Mouse (Mus musculus) hindbrain, embryonic 15.5 days (tissue): Measurements from ENCODE around the gene Slc18a3. TPM values are rescaled to one million over a fixed set of nuclear protein-coding genes. Genes with fewer than 3 reads are reported as not detected.

Source experiments
- ATAC-seq: fragments of 200-750 bp; cut with Nextera tagmentation; 2 replicates; pipeline ENCODE4 v1.8.0; 2017; ENCODE audit warnings: low read depth, moderate number of reproducible peaks, moderate TSS enrichment; ENCODE audit not compliant: low FRiP score
- H3K27ac ChIP-seq: fragments of 300-500 bp; sonication (generic); replicated peaks from 2 replicates; pipeline ENCODE4 v1.5.1; 2015; ENCODE audit warnings: mild to moderate bottlenecking, inconsistent platforms
- H3K27me3 ChIP-seq: fragments of 300-500 bp; sonication (generic); 2 replicates; pipeline ENCODE4 v1.6.1; 2015; ENCODE audit warnings: control low read depth, inconsistent platforms
- H3K36me3 ChIP-seq: fragments of 300-500 bp; sonication (generic); 2 replicates; pipeline ENCODE4 v1.6.1; 2015; ENCODE audit warnings: control low read depth, inconsistent platforms
- H3K4me1 ChIP-seq: fragments of 300-500 bp; sonication (generic); replicated peaks from 2 replicates; pipeline ENCODE4 v1.6.1; 2015; ENCODE audit warnings: control low read depth, inconsistent platforms
- H3K4me2 ChIP-seq: fragments of 300-500 bp; sonication (generic); 2 replicates; pipeline ENCODE4 v1.6.1; 2015; ENCODE audit warnings: moderate library complexity, mild to moderate bottlenecking, inconsistent platforms
- H3K4me3 ChIP-seq: fragments of 300-500 bp; sonication (generic); 2 replicates; pipeline ENCODE4 v1.5.1; 2015; ENCODE audit warnings: mild to moderate bottlenecking, inconsistent platforms
- H3K9ac ChIP-seq: fragments of 300-500 bp; sonication (generic); 2 replicates; pipeline ENCODE4 v1.6.1; 2015; ENCODE audit warnings: inconsistent platforms
- H3K9me3 ChIP-seq: fragments of 300-500 bp; sonication (generic); 2 replicates; pipeline ENCODE4 v1.6.1; 2016; ENCODE audit warnings: control low read depth, inconsistent platforms
- WGBS: fragments of 180-500 bp; shearing (Covaris S2); methylation state at CpG from one replicate; pipeline ENCODE4 v1.1.7; 2015; 5-methylcytosine and 5-hydroxymethylcytosine counted together
- polyA plus RNA-seq: library from polyadenylated mRNA; unstranded; fragments of >200 nt; fragmentation: Nextera tagmentation; extraction: Ambion mirVana; gene quantifications from 2 replicates; pipeline ENCODE4 v1.2.1, GENCODE M21; 2015

Gene Slc18a3
- polyA plus RNA-seq, 1 experiment from 2014 or later = 18.5 TPM

DNA sequence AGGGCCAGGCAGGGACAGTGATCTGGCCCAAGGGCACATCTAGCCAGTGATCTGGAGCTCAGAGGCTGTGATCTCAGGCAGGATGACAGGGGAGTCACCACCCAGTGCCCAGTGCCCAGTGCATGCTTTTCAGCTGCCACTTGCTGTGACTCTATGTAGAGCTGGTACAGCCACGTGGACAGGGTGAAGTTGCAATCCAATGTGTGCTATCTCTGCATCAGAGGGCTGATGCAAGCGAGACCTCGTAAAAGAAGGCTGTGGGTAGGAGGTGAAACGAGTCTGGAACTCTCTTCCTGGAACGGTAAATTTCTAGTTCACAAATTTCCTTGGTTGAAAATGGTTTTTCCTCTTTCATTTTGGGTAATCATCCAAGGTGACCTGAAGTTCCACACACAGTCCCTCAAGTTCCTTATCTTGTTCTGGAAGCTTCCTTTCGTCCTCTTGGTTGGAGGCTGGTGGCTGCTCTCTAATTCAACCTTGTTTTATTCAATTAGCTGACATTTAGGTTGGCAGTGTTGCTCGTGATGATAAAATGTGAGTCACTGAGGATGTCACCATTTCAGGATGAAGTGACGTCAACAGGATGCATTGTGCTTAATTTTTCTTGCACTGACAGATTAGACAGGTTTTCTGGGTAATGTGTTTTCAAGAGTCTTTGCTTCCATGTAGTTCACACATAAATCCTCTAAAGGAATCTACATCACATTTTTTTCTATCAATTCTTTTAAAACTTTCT lies 31.6 kb upstream of the Slc18a3 start:
- Histone ChIP-seq H3K9me3 (no peaks in the 10 kb centered on the region), H3K4me2 (no peak overlapping the region), H3K36me3 (no peaks in the 10 kb centered on the region), H3K4me1 (peaks cover 4% of the 10 kb centered on the region; the same call in 1 of the 2 replicates), H3K4me3 (no peak overlapping the region), H3K27ac (no peak overlapping the region), H3K9ac (no peak overlapping the region), H3K27me3 (no peaks in the 10 kb centered on the region)
- no peak for ATAC-seq
- 79% methylated on average over 8 of the region's 8 CpGs for WGBS

DNA sequence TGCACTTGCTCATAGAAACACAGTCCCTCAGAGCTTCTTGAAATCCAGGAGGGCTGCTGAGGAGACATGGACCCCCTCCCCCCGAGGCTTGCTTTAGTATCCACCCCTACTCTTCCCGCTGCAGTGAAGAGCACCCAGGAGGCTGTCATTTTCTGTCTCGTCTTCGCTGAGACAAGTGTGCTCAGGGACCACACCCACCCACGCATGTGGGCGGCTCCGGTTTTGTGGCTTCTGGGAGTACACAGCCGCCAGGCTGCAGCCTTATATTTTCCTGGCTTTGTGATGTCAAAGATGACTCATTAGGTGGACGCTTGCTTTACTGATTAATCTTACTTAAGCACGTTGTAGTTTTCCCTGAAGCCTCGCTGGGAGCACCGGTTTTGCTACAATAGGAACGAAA lies 27.9 kb upstream of the Slc18a3 start:
- no peaks in the 10 kb centered on the region for H3K36me3 ChIP-seq
- H3K4me3 ChIP-seq = peak overlapping the region; percentile 37
- no peak overlapping the region for H3K27ac ChIP-seq
- H3K9me3 ChIP-seq = no peaks in the 10 kb centered on the region
- ATAC-seq = no peak
- peak overlapping the region; percentile 43 for H3K9ac ChIP-seq
- WGBS = 14% methylated on average over 13 of the region's 13 CpGs
- peaks cover 4% of the 10 kb centered on the region; the same call in 1 of the 2 replicates for H3K4me1 ChIP-seq
- peak overlapping the region; percentile 72 for H3K4me2 ChIP-seq
- no peaks in the 10 kb centered on the region for H3K27me3 ChIP-seq

DNA sequence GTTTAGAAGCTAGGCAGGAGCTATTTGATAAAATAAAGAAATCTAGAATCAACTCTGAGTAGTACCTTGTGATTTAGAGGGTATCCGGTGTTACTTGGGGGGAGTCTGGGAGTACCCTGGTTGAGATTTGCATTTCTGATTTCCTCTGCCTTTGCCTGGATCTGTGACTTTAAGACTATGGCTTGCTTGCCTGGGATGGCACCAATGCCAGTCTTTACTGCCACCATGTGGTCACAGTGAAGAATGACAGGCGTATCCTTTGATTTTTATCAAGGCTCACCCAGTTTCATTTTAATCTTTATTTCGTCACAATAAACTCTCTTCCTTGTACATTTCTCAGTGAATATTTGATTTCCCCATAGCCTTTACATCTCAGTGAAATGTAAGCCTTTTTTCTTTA lies 17.4 kb upstream of the Slc18a3 start:
- Histone ChIP-seq H3K9ac (no peak overlapping the region), H3K4me1 (no peaks in the 10 kb centered on the region), H3K4me3 (no peak overlapping the region), H3K36me3 (no peaks in the 10 kb centered on the region), H3K27ac (no peak overlapping the region), H3K4me2 (no peak overlapping the region), H3K9me3 (no peaks in the 10 kb centered on the region), H3K27me3 (no peaks in the 10 kb centered on the region)
- no peak for ATAC-seq
- 7% methylated on average over 3 of the region's 3 CpGs for WGBS

DNA sequence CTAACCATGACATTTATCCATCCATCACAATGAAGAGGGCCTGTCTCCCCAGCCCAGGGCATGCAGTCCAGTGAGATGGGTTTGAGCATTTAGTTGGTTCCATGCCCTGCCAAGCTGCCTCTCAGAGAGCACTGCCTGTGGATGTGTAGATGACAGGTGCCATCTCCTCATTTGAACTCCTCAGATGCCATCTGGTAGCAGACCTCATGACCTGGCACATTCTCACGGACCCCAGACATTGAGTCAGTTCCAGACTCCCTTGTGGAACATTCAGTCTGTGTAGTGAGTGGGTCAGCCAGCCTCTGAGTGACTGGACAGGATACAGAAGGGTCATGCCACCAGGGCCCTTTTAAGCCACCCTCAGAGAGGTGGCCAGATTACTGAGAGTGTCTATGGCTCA lies 12.9 kb upstream of the Slc18a3 start:
- Histone ChIP-seq H3K4me3 (no peak overlapping the region), H3K27ac (no peak overlapping the region), H3K27me3 (no peaks in the 10 kb centered on the region), H3K4me1 (no peaks in the 10 kb centered on the region), H3K9ac (no peak overlapping the region), H3K4me2 (no peak overlapping the region), H3K36me3 (no peaks in the 10 kb centered on the region), H3K9me3 (no peaks in the 10 kb centered on the region)
- WGBS = 81% methylated on average over 1 of the region's 1 CpGs
- ATAC-seq = no peak

DNA sequence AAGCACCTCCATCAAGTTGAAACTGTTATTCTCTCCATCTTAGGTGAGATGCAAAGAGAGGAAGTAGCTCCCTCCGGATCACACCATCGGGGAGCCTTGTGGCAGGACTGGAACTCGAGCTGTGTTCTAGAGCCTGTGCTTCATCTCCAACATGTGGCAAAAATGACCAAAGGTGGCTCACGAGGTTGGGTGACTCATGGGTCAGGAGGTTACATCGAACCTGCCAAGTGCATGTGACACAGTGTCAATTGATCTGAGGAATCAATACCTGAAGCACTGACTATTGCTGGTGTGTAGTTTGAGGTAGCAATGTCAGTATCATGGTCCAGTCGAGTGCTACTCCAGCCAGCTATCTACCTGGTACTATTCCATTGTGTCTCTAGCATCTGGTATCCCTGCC lies 11.9 kb upstream of the Slc18a3 start:
- Histone ChIP-seq H3K36me3 (no peaks in the 10 kb centered on the region), H3K4me3 (no peak overlapping the region), H3K4me1 (no peaks in the 10 kb centered on the region), H3K9ac (no peak overlapping the region), H3K9me3 (no peaks in the 10 kb centered on the region), H3K27me3 (no peaks in the 10 kb centered on the region), H3K4me2 (no peak overlapping the region), H3K27ac (no peak overlapping the region)
- WGBS = 81% methylated on average over 6 of the region's 6 CpGs
- no peak for ATAC-seq

DNA sequence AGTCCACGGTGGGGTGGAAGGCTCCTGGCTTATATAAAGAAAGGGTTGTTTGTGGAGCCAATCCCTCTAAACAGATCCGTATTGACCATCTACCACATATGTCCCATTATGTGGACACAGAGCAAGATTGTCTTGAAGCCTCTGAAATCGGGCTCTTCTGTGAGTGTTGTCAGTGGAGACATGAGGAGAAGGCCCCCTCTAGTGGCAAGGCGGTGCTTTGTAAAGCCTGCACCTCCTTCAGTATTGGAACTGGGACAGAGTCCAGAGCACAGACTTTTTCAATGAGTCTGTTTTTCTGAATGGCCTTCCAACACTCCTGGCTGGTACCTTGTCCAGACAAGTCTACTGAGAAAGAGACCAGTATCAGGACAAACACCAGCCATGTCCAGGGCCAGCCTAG lies 8.3 kb upstream of the Slc18a3 start:
- no peak overlapping the region for H3K4me3 ChIP-seq
- H3K4me1 ChIP-seq = no peaks in the 10 kb centered on the region
- H3K27ac ChIP-seq = no peak overlapping the region
- H3K9me3 ChIP-seq = no peaks in the 10 kb centered on the region
- peaks cover 4% of the 10 kb centered on the region; the same call in 1 of the 2 replicates for H3K27me3 ChIP-seq
- 10% methylated on average over 4 of the region's 4 CpGs for WGBS
- no peak overlapping the region for H3K9ac ChIP-seq
- no peak overlapping the region for H3K4me2 ChIP-seq
- no peaks in the 10 kb centered on the region for H3K36me3 ChIP-seq
- peak; percentile 84 for ATAC-seq

DNA sequence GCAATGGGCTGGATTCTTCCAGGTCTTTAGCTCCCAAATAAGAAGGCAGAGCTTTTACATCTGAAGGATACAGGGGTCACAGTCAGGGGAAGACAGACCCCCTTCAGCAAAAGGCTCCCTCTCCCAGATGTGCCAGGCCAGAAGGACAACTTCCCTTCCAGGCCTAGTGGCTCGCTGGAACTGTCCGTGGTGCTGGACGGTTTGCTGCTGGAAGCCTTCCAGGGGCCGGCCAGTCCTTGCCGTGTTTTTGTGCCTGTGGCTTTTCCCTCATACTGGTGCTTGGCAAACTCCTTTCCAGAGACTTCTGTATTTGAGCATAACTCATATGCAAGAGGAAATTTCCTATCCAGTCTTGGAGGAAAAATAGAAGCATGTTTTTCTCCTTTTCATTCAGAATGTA lies 3.0 kb upstream of the Slc18a3 start:
- Histone ChIP-seq H3K27ac (no peak overlapping the region), H3K27me3 (peaks cover 52% of the 10 kb centered on the region), H3K36me3 (no peaks in the 10 kb centered on the region), H3K4me1 (peaks cover 24% of the 10 kb centered on the region), H3K9ac (no peak overlapping the region), H3K4me2 (no peak overlapping the region), H3K9me3 (no peaks in the 10 kb centered on the region), H3K4me3 (no peak overlapping the region)
- WGBS = 11% methylated on average over 5 of the region's 5 CpGs
- ATAC-seq = no peak

DNA sequence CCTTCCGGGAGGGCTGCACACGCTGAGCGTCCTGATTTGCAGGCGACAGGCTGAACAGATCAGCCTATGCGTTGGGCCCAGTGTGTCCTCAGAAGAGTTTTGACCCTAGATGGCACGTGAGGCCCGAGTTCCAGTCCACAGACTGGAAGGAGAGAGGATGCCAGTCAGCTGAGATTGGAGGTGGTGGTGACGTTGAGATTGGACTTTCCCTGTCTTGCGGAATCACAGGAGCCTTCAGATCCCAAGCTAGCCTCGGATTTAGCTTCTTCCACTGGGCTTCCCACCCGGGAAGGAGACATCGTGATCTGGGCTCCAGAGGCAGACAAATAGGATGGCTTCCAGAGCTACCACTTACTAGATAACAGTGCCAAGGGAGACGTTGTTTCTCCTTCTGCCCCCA lies 1.2 kb upstream of the Slc18a3 start, which contains the start of gene Chat:
Chat (minus strand) TSS at position 101 of the 400 bp plus-strand sequence.
- 19% methylated on average over 13 of the region's 13 CpGs for WGBS

DNA sequence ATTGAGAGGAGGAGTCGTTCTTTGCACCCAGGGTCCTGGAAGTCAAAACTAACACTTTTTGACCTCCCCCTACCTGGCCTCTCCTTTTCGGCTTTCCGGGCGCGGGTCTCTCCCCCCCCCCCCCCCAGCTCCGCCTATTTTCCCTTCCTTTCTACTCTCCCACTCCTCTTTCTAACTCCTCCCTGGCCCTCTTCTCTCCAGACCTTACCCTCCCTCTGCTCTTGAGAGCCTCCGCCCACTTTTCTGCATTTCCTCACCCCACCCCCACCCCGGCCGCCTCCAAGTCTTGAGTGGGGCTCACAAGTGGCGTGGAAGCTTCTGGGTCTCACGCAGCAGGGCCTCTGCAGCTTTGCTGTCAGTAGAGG lies 838 bp upstream of the Slc18a3 start:
- Histone ChIP-seq H3K9me3 (no peaks in the 10 kb centered on the region), H3K27ac (no peak overlapping the region), H3K36me3 (no peaks in the 10 kb centered on the region), H3K27me3 (peaks cover 73% of the 10 kb centered on the region), H3K4me2 (peak overlapping the region; percentile 66), H3K9ac (no peak overlapping the region), H3K4me1 (peaks cover 25% of the 10 kb centered on the region), H3K4me3 (peak overlapping the region; percentile 43)
- ATAC-seq = no peak
- 2% methylated on average over 7 of the region's 11 CpGs for WGBS

More for the DNA sequence above, 1.2 kb upstream of the Slc18a3 start, which contains the start of gene Chat:
- H3K4me2 ChIP-seq = peak within 1 kb of the TSS; percentile 66
- peak within 1 kb of the TSS; percentile 23; the same call in 1 of the 2 replicates for H3K9ac ChIP-seq
- H3K36me3 ChIP-seq = no peaks in the 10 kb centered on the region
- peaks cover 25% of the 10 kb centered on the region for H3K4me1 ChIP-seq
- ATAC-seq = no peak
- H3K4me3 ChIP-seq = peak within 1 kb of the TSS; percentile 43
- H3K9me3 ChIP-seq = no peaks in the 10 kb centered on the region
- H3K27ac ChIP-seq = no peak within 1 kb of the TSS
- H3K27me3 ChIP-seq = peaks cover 69% of the 10 kb centered on the region

DNA sequence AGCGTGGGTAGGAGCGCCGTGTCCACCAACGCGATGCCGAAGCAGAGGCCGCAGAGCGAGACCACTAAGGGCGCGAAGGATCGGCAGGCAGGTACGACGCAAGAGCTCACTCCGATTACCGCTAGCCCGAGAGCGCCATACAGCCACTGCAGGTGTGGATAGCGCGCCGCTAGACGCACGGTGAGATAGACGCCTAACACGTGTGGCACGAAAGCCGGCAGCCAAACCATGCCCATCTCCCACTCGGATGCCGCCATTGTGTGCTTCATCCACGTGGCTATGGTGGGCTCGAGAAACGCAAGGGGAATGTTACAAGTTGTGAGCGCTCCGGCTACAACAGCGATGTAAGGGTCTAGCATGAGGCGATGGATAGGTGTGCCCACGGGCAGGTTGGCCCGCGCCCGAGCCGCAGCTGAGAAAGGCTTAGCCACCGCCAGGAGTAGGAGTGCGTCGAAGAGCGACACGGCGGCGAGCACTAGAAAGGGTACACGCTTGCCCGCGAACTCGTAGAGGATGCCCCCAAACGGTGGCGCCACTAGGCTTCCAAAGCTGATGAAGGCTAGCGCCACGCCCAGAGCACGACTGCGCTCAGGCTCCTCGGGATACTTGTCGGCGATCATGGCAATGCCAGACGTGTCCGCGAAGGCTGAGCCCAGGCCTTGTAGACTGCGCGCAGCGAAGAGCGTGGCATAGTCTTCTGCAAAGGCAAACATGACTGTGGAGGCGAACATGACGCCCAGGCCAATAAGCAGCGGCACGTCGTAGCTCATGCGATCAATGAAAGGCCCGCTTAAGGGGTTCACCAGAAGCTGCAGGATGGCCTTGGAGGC lies 1.2 kb downstream of the Slc18a3 start:
- no peaks in the 10 kb centered on the region for H3K36me3 ChIP-seq
- H3K4me3 ChIP-seq = peak overlapping the region; percentile 43
- no peak for ATAC-seq
- no peak overlapping the region for H3K9ac ChIP-seq
- H3K4me2 ChIP-seq = peak overlapping the region; percentile 66
- H3K4me1 ChIP-seq = peaks cover 25% of the 10 kb centered on the region
- no peak overlapping the region for H3K27ac ChIP-seq
- 2% methylated on average over 74 of the region's 74 CpGs for WGBS
- H3K27me3 ChIP-seq = peaks cover 90% of the 10 kb centered on the region
- H3K9me3 ChIP-seq = no peaks in the 10 kb centered on the region

DNA sequence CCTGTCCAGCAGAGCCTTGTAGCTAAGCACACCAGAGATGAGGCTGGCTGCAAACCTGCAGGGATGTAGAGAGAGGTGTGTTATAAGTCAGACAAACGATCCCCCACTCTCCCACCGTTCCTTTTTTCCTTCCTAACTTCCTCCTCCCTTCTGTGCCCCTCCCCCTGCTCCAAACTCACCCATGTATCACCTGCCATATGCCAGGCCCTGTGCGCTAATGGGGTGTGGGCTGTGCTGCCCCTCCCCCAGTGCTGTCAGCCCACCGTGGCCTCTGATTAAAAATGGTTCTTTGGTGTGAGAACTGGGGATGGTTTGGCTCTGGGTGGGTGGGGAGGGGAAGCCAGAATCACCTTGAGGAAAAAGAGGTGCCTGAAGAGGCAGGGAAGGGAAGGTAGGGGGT lies 12.1 kb downstream of the Slc18a3 start:
- Histone ChIP-seq H3K4me2 (no peak overlapping the region), H3K4me1 (peaks cover 10% of the 10 kb centered on the region; the same call in 1 of the 2 replicates), H3K4me3 (no peak overlapping the region), H3K9me3 (no peaks in the 10 kb centered on the region), H3K36me3 (no peaks in the 10 kb centered on the region), H3K27me3 (peaks cover 10% of the 10 kb centered on the region; the same call in 1 of the 2 replicates), H3K27ac (no peak overlapping the region), H3K9ac (no peak overlapping the region)
- WGBS = 23% methylated on average over 4 of the region's 4 CpGs
- no peak for ATAC-seq

DNA sequence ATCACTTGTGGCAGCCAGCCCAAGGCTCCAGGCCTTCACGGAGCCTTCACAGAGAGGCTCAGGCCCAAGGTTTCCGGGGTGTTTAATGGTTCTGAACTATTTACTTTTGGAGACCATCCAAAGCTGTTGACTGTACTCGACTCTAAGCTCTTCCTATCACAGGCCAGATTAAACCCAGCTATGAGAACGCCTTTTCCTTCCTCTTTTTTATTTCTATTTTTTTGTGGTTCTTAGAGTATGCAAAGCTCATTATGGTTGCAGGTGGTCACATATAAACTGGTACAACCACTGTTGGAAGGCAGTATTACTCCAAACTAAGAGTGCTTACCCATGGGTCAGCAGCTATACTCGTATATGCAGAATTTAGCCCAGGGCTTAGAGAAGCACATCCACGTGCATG lies 17.7 kb downstream of the Slc18a3 start:
- H3K36me3 ChIP-seq = no peaks in the 10 kb centered on the region
- no peaks in the 10 kb centered on the region for H3K27me3 ChIP-seq
- H3K4me3 ChIP-seq = no peak overlapping the region
- H3K27ac ChIP-seq = no peak overlapping the region
- H3K9me3 ChIP-seq = no peaks in the 10 kb centered on the region
- 80% methylated on average over 6 of the region's 6 CpGs for WGBS
- H3K9ac ChIP-seq = no peak overlapping the region
- no peak overlapping the region for H3K4me2 ChIP-seq
- no peaks in the 10 kb centered on the region for H3K4me1 ChIP-seq
- no peak for ATAC-seq
